Mouse (Mus musculus) R1 (cell line): ENCODE results near the gene Leng9.

Experiments
- DNase-seq: peaks from one replicate; pipeline ENCODE4 v3.0.0-alpha.2; 2018; ENCODE audit warnings: low read depth, low spot score

Gene Leng9

GRCm38 (mm10) chr7:4144766-4145551 is 5.2 kb downstream of the Leng9 start:
- no peak for DNase-seq

- DNase-seq, result no peak
Measured at GRCm38 (mm10) chr7:4144046-4144445, 6.1 kb downstream of the Leng9 start.

- no peak for DNase-seq
Measured at GRCm38 (mm10) chr7:4143506-4143905, 6.7 kb downstream of the Leng9 start.

- DNase-seq, result no peak
Measured at GRCm38 (mm10) chr7:4142796-4143445, 7.3 kb downstream of the Leng9 start.

GRCm38 (mm10) chr7:4141648-4142325 is 8.4 kb downstream of the Leng9 start:
- no peak for DNase-seq

GRCm38 (mm10) chr7:4139391-4139790 is 10.8 kb downstream of the Leng9 start:
- DNase-seq, result no peak

GRCm38 (mm10) chr7:4138671-4139070 is 11.5 kb downstream of the Leng9 start:
- DNase-seq, result no peak

- DNase-seq, result no peak
Measured at GRCm38 (mm10) chr7:4138181-4138580, 12.0 kb downstream of the Leng9 start.

GRCm38 (mm10) chr7:4137746-4138145 is 12.4 kb downstream of the Leng9 start:
- no peak for DNase-seq

- DNase-seq, result peak; percentile 99
Measured at GRCm38 (mm10) chr7:4136771-4137531, 13.2 kb downstream of the Leng9 start, which contains the start of gene Leng8. TSS of gene Leng8 (plus strand) at chr7:4137039.

- no peak for DNase-seq
Measured at GRCm38 (mm10) chr7:4136404-4136770, 13.8 kb downstream of the Leng9 start.

GRCm38 (mm10) chr7:4134911-4135310 is 15.3 kb downstream of the Leng9 start:
- peak; percentile 53 for DNase-seq

GRCm38 (mm10) chr7:4132998-4133397 is 17.2 kb downstream of the Leng9 start:
- no peak for DNase-seq

- DNase-seq, result no peak
Measured at GRCm38 (mm10) chr7:4132581-4132980, 17.6 kb downstream of the Leng9 start.

- DNase-seq, result no peak
Measured at GRCm38 (mm10) chr7:4131964-4132363, 18.2 kb downstream of the Leng9 start.

GRCm38 (mm10) chr7:4130686-4131452 is 19.3 kb downstream of the Leng9 start:
- DNase-seq, result peak; percentile 88

GRCm38 (mm10) chr7:4128860-4129259 is 21.3 kb downstream of the Leng9 start:
- DNase-seq, result no peak

- no peak for DNase-seq
Measured at GRCm38 (mm10) chr7:4127894-4128293, 22.3 kb downstream of the Leng9 start.

GRCm38 (mm10) chr7:4126992-4127785 is 23.0 kb downstream of the Leng9 start:
- no peak for DNase-seq

- DNase-seq, result peak; percentile 92
Measured at GRCm38 (mm10) chr7:4125306-4125705, 24.9 kb downstream of the Leng9 start.
